Mouse (Mus musculus) kidney, postnatal 0 days (tissue): ENCODE data around the gene Lim2. TPM values are rescaled to one million over a fixed set of nuclear protein-coding genes. Genes with fewer than 3 reads are reported as not detected.

Experiments used
- ATAC-seq: fragments of 200-750 bp; cut with Nextera tagmentation; replicated peaks from 2 replicates; pipeline ENCODE4 v1.8.0; 2017; ENCODE audit warnings: low read depth, moderate number of reproducible peaks, moderate TSS enrichment, moderate library complexity; ENCODE audit not compliant: low FRiP score
- DNase-seq: peaks from one replicate; pipeline ENCODE4 v3.0.0-alpha.2; 2016; ENCODE audit warnings: low spot score
- H3K27ac ChIP-seq: fragments of 300-500 bp; sonication (generic); 2 replicates; pipeline ENCODE4 v1.5.1; 2014; ENCODE audit warnings: mild to moderate bottlenecking
- H3K27me3 ChIP-seq: fragments of 300-500 bp; sonication (generic); 2 replicates; pipeline ENCODE4 v1.6.1; 2014; ENCODE audit warnings: low read length, mixed read lengths; ENCODE audit not compliant: insufficient read depth
- H3K36me3 ChIP-seq: fragments of 300-500 bp; sonication (generic); 2 replicates; pipeline ENCODE4 v1.6.1; 2014; ENCODE audit warnings: low read length, mixed read lengths; ENCODE audit not compliant: insufficient read depth
- H3K4me1 ChIP-seq: fragments of 300-500 bp; sonication (generic); replicated peaks from 2 replicates; pipeline ENCODE4 v1.6.1; 2014; ENCODE audit warnings: antibody characterized with exemption, low read length, mixed read lengths; ENCODE audit not compliant: insufficient read depth
- H3K4me2 ChIP-seq: fragments of 300-500 bp; sonication (generic); 2 replicates; pipeline ENCODE4 v1.6.1; 2014; ENCODE audit warnings: mild to moderate bottlenecking, low read length, moderate library complexity, mixed read lengths
- H3K4me3 ChIP-seq: fragments of 300-500 bp; sonication (generic); replicated peaks from 2 replicates; pipeline ENCODE4 v1.5.1; 2014; ENCODE audit warnings: low read depth, low read length
- H3K9ac ChIP-seq: fragments of 300-500 bp; sonication (generic); 2 replicates; pipeline ENCODE4 v1.6.1; 2014; ENCODE audit warnings: low read depth, low read length
- H3K9me3 ChIP-seq: fragments of 300-500 bp; sonication (generic); replicated peaks from 2 replicates; pipeline ENCODE4 v1.6.1; 2016; ENCODE audit warnings: low read length, inconsistent platforms, mixed read lengths
- CTCF ChIP-seq: IDR thresholded peaks from 2 replicates; pipeline ENCODE4 v1.5.1; 2016; ENCODE audit warnings: antibody characterized with exemption, low read depth, mild to moderate bottlenecking, moderate library complexity
- WGBS: fragments of 180-500 bp; shearing (Covaris S2); extraction: QIAGEN DNeasy Blood & Tissue Kit; methylation state at CpG from one replicate; pipeline ENCODE4 v1.1.7; 2014; 5-methylcytosine and 5-hydroxymethylcytosine counted together
- polyA plus RNA-seq: library from polyadenylated mRNA; unstranded; fragments of >200 nt; fragmentation: Nextera tagmentation; extraction: Ambion mirVana; gene quantifications from 2 replicates; pipeline ENCODE4 v1.2.1, GENCODE M21; 2015

Lim2 gene
- polyA plus RNA-seq, 1 experiment from 2014 or later, result not detected

GRCm38 (mm10) chr7:43441071-43441470 is 13.6 kb downstream of the Lim2 start:
- Histone ChIP-seq H3K4me2 (no peak overlapping the region), H3K9ac (no peak overlapping the region), H3K4me1 (peaks cover 12% of the 10 kb centered on the region; the same call in 1 of the 2 replicates), H3K4me3 (no peak overlapping the region), H3K9me3 (no peaks in the 10 kb centered on the region), H3K27ac (no peak overlapping the region), H3K36me3 (no peaks in the 10 kb centered on the region), H3K27me3 (no peaks in the 10 kb centered on the region)
- DNase-seq, result no peak
- WGBS, result 55% methylated on average over 3 of the region's 3 CpGs
- no peak for ATAC-seq
- TF ChIP-seq CTCF, result no peak

GRCm38 (mm10) chr7:43442684-43443083 is 15.2 kb downstream of the Lim2 start:
- ATAC-seq (no peak), DNase-seq (no peak)
- H3K9me3 ChIP-seq, result no peaks in the 10 kb centered on the region
- peak overlapping the region; percentile 48 for H3K4me3 ChIP-seq
- TF ChIP-seq CTCF, result no peak
- H3K4me1 ChIP-seq, result peaks cover 12% of the 10 kb centered on the region; the same call in 1 of the 2 replicates
- H3K27me3 ChIP-seq, result no peaks in the 10 kb centered on the region
- peak overlapping the region; percentile 67 for H3K9ac ChIP-seq
- 10% methylated on average over 9 of the region's 9 CpGs for WGBS
- H3K4me2 ChIP-seq, result peak overlapping the region; percentile 80
- no peaks in the 10 kb centered on the region for H3K36me3 ChIP-seq
- H3K27ac ChIP-seq, result peak overlapping the region; percentile 99

- peaks cover 12% of the 10 kb centered on the region; the same call in 1 of the 2 replicates for H3K4me1 ChIP-seq
- peak overlapping the region; percentile 67 for H3K9ac ChIP-seq
- peak overlapping the region; percentile 48 for H3K4me3 ChIP-seq
- no peak for TF ChIP-seq CTCF
- H3K27ac ChIP-seq, result peak overlapping the region; percentile 99
- ATAC-seq, result peak; percentile 93
- peak overlapping the region; percentile 80 for H3K4me2 ChIP-seq
- H3K9me3 ChIP-seq, result no peaks in the 10 kb centered on the region
- no peaks in the 10 kb centered on the region for H3K27me3 ChIP-seq
- WGBS, result under 1% methylated on average over 36 of the region's 36 CpGs
- peak; percentile 91 for DNase-seq
- H3K36me3 ChIP-seq, result no peaks in the 10 kb centered on the region
These were observed 15.9 kb downstream of the Lim2 start for GRCm38 (mm10) chr7:43443126-43443916.

GRCm38 (mm10) chr7:43443917-43444293 is 16.4 kb downstream of the Lim2 start, which contains the start of the genes Etfb and Gm45233:
TSS of gene Etfb (plus strand) at chr7:43444083.
TSS of gene Gm45233 (plus strand) at chr7:43444128.
- Histone ChIP-seq H3K4me1 (peaks cover 12% of the 10 kb centered on the region; the same call in 1 of the 2 replicates), H3K9ac (peak within 1 kb of the TSS; percentile 67), H3K4me3 (peak within 1 kb of the TSS; percentile 48), H3K27me3 (no peaks in the 10 kb centered on the region), H3K27ac (peak within 1 kb of the TSS; percentile 99), H3K36me3 (no peaks in the 10 kb centered on the region), H3K4me2 (peak within 1 kb of the TSS; percentile 80), H3K9me3 (no peaks in the 10 kb centered on the region)
- WGBS, result under 1% methylated on average over 27 of the region's 27 CpGs
- ATAC-seq (peak; percentile 97), DNase-seq (peak; percentile 99)
- peak; percentile 30; the same call in 1 of the 2 replicates for TF ChIP-seq CTCF

GRCm38 (mm10) chr7:43447801-43448200 is 20.3 kb downstream of the Lim2 start:
- Histone ChIP-seq H3K4me1 (peaks cover 9% of the 10 kb centered on the region; the same call in 1 of the 2 replicates), H3K4me3 (no peak overlapping the region), H3K9me3 (no peaks in the 10 kb centered on the region), H3K27ac (peak overlapping the region; percentile 11; the same call in 1 of the 2 replicates), H3K36me3 (peaks cover under 1% of the 10 kb centered on the region), H3K9ac (no peak overlapping the region), H3K27me3 (no peaks in the 10 kb centered on the region), H3K4me2 (no peak overlapping the region)
- ATAC-seq (no peak), DNase-seq (no peak)
- no peak for TF ChIP-seq CTCF
- WGBS, result 81% methylated on average over 4 of the region's 4 CpGs

GRCm38 (mm10) chr7:43448246-43448645 is 20.8 kb downstream of the Lim2 start:
- no peak overlapping the region for H3K4me3 ChIP-seq
- 83% methylated on average over 2 of the region's 3 CpGs for WGBS
- ATAC-seq (no peak), DNase-seq (no peak)
- no peak overlapping the region for H3K9ac ChIP-seq
- H3K36me3 ChIP-seq, result peaks cover 5% of the 10 kb centered on the region
- no peak overlapping the region for H3K27ac ChIP-seq
- H3K9me3 ChIP-seq, result no peaks in the 10 kb centered on the region
- H3K27me3 ChIP-seq, result no peaks in the 10 kb centered on the region
- peaks cover 6% of the 10 kb centered on the region; the same call in 1 of the 2 replicates for H3K4me1 ChIP-seq
- H3K4me2 ChIP-seq, result no peak overlapping the region
- no peak for TF ChIP-seq CTCF
